Mouse (Mus musculus) liver, postnatal 0 days (tissue): Measurements from ENCODE around the gene Znhit1.

Experiments used
- CTCF ChIP-seq: sonication (generic); IDR thresholded peaks from 2 replicates; pipeline ENCODE4 v1.5.1; 2016; ENCODE audit warnings: antibody characterized with exemption, low read depth
- EP300 ChIP-seq: IDR thresholded peaks from 2 replicates; pipeline ENCODE4 v1.6.1; 2016; ENCODE audit warnings: antibody characterized with exemption, low read depth, mild to moderate bottlenecking

DNA sequence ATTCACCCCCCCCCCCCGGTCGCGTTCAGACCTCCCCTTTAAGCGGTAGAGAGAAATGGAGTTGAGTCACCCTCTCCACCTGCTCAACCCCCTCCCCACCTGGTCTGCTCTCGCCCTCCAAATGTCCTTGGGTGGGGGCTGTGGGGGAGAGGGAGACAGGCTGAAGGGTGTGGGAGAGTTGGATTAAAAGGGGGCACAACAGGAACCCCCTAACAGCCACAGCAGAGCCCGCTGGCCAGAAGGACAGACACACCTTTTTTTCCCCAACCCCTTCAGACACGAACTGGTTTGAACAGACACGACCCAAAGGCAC is 41.4 kb upstream of the Znhit1 start:
- TF ChIP-seq CTCF (no peak), EP300 (no peak)
